Mouse (Mus musculus): ENCODE results near the gene Pbrm1.

Gene Pbrm1

DNA sequence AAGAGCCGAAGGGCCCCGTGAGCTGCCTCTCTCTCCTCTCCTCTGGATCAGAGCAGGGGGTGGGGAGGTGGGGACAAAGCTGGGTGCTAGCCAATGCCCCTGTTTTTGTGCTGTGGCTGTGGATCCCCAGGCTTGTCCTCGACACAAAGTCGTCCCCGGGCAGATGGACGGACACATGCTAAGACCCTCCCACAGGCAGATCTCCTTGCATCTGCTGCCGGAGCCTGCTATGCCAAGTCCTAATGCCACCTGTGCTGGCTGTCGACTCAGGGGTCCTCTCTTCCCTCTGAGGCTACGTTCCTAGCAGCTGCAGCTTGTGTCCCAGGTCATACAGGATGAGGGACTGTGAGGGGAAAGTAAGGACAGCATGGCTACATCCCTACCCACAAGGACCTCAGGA, 147.9 kb downstream of the Pbrm1 start:
- no peak for DNase-seq (ENCODE audit: low read depth)

DNA sequence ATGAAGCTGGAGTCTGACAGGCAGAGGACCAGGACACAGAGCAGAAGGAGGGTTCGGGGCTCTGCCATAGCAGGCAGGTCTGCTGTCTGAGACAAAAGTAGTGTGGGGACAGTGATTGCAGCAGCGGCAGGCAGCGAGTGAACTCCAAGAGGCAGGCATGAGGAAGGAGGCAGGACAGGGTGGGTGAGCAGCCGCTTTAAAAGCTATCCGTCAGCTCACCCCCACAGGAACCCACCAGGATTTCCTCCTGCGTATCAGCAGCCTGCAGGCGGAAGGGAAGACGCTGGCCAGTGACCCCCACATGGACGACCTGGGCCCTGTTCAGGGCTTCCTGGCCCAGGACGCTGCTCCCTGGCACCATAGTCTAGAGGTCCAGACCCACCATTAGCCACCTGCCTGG, 149.5 kb downstream of the Pbrm1 start, which contains the start of gene Stab1:
Gene Stab1 (minus strand): TSS at position 217 of the 400 bp plus-strand sequence.
- DNase-seq (ENCODE audit: low read depth): no peak

DNA sequence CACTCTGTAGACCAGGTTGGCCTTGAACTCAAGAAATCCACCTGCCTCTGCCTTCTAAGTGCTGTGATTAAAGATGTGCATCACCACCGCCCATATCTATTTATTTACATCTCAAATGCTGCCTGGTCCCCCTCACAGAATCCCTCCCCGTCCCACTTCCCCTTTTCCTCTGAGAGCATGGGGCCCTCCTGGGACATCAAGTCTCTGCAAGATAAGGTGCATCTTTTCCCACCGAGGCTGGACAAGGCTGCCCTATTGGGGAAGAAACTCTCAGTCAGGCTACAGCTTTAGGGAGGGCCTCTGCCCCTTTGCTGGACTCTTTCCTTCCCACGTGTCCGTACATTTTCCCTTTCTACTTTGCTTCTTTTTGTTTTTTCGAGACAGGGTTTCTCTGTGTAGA, 150.6 kb downstream of the Pbrm1 start:
- DNase-seq (ENCODE audit: low read depth): no peak

DNA sequence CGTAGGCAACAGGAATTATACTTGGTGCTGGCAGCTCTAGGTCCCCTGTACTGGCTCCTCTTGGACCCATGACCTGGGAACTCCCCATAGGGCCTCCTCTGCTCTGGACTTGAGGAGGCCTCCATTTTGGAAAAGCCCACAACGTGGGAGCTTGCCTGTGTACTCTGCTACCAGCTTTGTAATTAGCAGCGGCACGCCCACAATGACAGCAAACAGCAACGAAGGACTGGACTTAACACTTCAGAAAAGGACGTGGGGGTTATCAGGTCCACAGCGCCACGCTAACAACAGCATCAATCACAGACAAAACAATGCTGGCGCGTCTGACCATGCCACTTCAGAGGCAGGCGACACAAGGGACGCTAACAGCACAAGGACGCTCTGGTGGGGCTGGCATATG, 152.0 kb downstream of the Pbrm1 start:
- no peak for DNase-seq (ENCODE audit: low read depth)

Measured in c-Kit-positive CD71-positive TER-119-negative erythroid progenitor cells, embryonic 14.5 days (primary cell).